Mouse (Mus musculus) heart, postnatal 0 days (tissue): ENCODE measurements around the gene Nanog. TPM values are rescaled to one million over a fixed set of nuclear protein-coding genes. Genes with fewer than 3 reads are reported as not detected.
A peak's percentile ranks its signal among the peaks of the same experiment; 100 is the strongest.

Experiments used
- ATAC-seq: fragments of 200-750 bp; cut with Nextera tagmentation; 2 replicates; pipeline ENCODE4 v1.8.0; 2017; ENCODE audit warnings: low read depth, moderate number of reproducible peaks, moderate library complexity; ENCODE audit not compliant: insufficient read depth
- DNase-seq: peaks from one replicate; pipeline ENCODE4 v3.0.0-alpha.2; 2016; ENCODE audit warnings: low spot score
- H3K27ac ChIP-seq: fragments of 300-500 bp; sonication (generic); 2 replicates; pipeline ENCODE4 v1.5.1; 2014; ENCODE audit warnings: low read depth, mild to moderate bottlenecking
- H3K27me3 ChIP-seq: fragments of 300-500 bp; sonication (generic); 2 replicates; pipeline ENCODE4 v1.6.1; 2014; ENCODE audit warnings: low read length, mixed read lengths; ENCODE audit not compliant: control insufficient read depth, insufficient read depth
- H3K36me3 ChIP-seq: fragments of 300-500 bp; sonication (generic); replicated peaks from 2 replicates; pipeline ENCODE4 v1.6.1; 2014; ENCODE audit warnings: low read length, mixed read lengths; ENCODE audit not compliant: control insufficient read depth, insufficient read depth
- H3K4me1 ChIP-seq: fragments of 300-500 bp; sonication (generic); 2 replicates; pipeline ENCODE4 v1.6.1; 2014; ENCODE audit warnings: antibody characterized with exemption; ENCODE audit not compliant: control insufficient read depth, insufficient read depth
- H3K4me2 ChIP-seq: fragments of 300-500 bp; sonication (generic); 2 replicates; pipeline ENCODE4 v1.6.1; 2014; ENCODE audit warnings: low read depth, mild to moderate bottlenecking, low read length, moderate library complexity
- H3K4me3 ChIP-seq: fragments of 300-500 bp; sonication (generic); 2 replicates; pipeline ENCODE4 v1.5.1; 2014; ENCODE audit warnings: low read depth, low read length
- H3K9ac ChIP-seq: fragments of 300-500 bp; sonication (generic); replicated peaks from 2 replicates; pipeline ENCODE4 v1.6.1; 2014; ENCODE audit warnings: low read depth, low read length, mixed read lengths
- H3K9me3 ChIP-seq: fragments of 300-500 bp; sonication (generic); replicated peaks from 2 replicates; pipeline ENCODE4 v1.6.1; 2016; ENCODE audit warnings: low read length; ENCODE audit not compliant: control insufficient read depth
- CTCF ChIP-seq: IDR thresholded peaks from 2 replicates; pipeline ENCODE4 v1.5.1; 2016; ENCODE audit warnings: antibody characterized with exemption, control low read depth, low read depth
- EP300 ChIP-seq: IDR thresholded peaks from 2 replicates; pipeline ENCODE4 v1.6.1; 2016; ENCODE audit warnings: antibody characterized with exemption, low read depth
- WGBS: fragments of 180-500 bp; shearing (Covaris S2); extraction: QIAGEN DNeasy Blood & Tissue Kit; methylation state at CpG from one replicate; pipeline ENCODE4 v1.1.7; 2014; 5-methylcytosine and 5-hydroxymethylcytosine counted together
- polyA plus RNA-seq: library from polyadenylated mRNA; unstranded; fragments of >200 nt; fragmentation: Nextera tagmentation; extraction: Ambion mirVana; gene quantifications from 2 replicates; pipeline ENCODE4 v1.2.1, GENCODE M21; 2015
- total RNA-seq: library from RNA; depleted of rRNA; stranded (reverse); fragments of >200 nt; gene quantifications from 2 replicates; pipeline ENCODE4 v1.2.3, GENCODE M21; 2014; ENCODE audit warnings: low replicate concordance

Gene Nanog
- total and polyA plus RNA-seq, 2 experiments from 2014 or later, result 0.61 to 0.73 TPM

GRCm38 (mm10) chr6:122758732-122759131, 51.4 kb downstream of the Nanog start:
- H3K27ac ChIP-seq, result no peak overlapping the region
- TF ChIP-seq CTCF, result no peak
- TF ChIP-seq EP300, result no peak
- H3K36me3 ChIP-seq, result no peaks in the 10 kb centered on the region
- H3K9ac ChIP-seq, result no peak overlapping the region
- H3K4me2 ChIP-seq, result no peak overlapping the region
- 55% methylated on average over 5 of the region's 5 CpGs for WGBS
- no peak overlapping the region for H3K4me3 ChIP-seq
- no peak for DNase-seq
- no peaks in the 10 kb centered on the region for H3K9me3 ChIP-seq
- peaks cover 7% of the 10 kb centered on the region; the same call in 1 of the 2 replicates for H3K4me1 ChIP-seq
- 0 out of 2 replicates have a peak, but pooled peaks cover 3% of the 10 kb centered on the region for H3K27me3 ChIP-seq
- no peak for ATAC-seq

- DNase-seq (peak; percentile 36), ATAC-seq (no peak)
- Histone ChIP-seq H3K4me2 (peak overlapping the region; percentile 56), H3K4me1 (peaks cover 11% of the 10 kb centered on the region), H3K27me3 (peaks cover 16% of the 10 kb centered on the region; the same call in 1 of the 2 replicates), H3K9ac (no peak overlapping the region), H3K36me3 (no peaks in the 10 kb centered on the region), H3K27ac (no peak overlapping the region), H3K9me3 (no peaks in the 10 kb centered on the region), H3K4me3 (peak overlapping the region; percentile 49)
- TF ChIP-seq EP300 (no peak), CTCF (no peak)
- 2% methylated on average over 11 of the region's 11 CpGs for WGBS
Measured at GRCm38 (mm10) chr6:122761011-122761599, 53.8 kb downstream of the Nanog start.

DNA sequence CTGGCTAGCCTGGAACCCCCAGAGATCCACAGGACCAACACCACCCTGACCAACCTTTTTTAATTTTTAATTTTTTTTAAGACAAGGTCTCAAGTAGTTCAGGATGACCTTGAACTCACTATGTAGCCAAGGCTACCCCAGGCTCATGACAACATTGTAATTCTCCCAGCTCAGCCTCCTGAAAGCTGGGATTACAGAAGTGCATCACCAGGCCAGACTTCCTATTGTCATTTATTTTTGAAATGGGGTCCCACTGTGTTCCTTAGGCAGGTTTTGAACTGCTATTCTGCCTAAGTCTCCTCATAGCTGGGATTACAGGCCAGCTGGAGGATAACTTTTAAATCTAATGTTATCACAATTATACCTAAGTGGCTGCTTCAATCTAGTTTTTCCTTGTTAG, 54.6 kb downstream of the Nanog start:
- Histone ChIP-seq H3K4me2 (no peak overlapping the region), H3K4me1 (peaks cover 11% of the 10 kb centered on the region), H3K9ac (no peak overlapping the region), H3K4me3 (no peak overlapping the region), H3K36me3 (no peaks in the 10 kb centered on the region), H3K9me3 (no peaks in the 10 kb centered on the region), H3K27ac (no peak overlapping the region), H3K27me3 (peaks cover 16% of the 10 kb centered on the region; the same call in 1 of the 2 replicates)
- no peak for ATAC-seq
- no peak for TF ChIP-seq CTCF
- TF ChIP-seq EP300, result no peak
- DNase-seq, result no peak

GRCm38 (mm10) chr6:122762480-122762879, 55.2 kb downstream of the Nanog start:
- Histone ChIP-seq H3K9ac (no peak overlapping the region), H3K4me1 (peaks cover 11% of the 10 kb centered on the region), H3K4me2 (no peak overlapping the region), H3K27me3 (peaks cover 16% of the 10 kb centered on the region; the same call in 1 of the 2 replicates), H3K9me3 (no peaks in the 10 kb centered on the region), H3K4me3 (no peak overlapping the region), H3K36me3 (no peaks in the 10 kb centered on the region), H3K27ac (no peak overlapping the region)
- TF ChIP-seq CTCF (no peak), EP300 (no peak)
- ATAC-seq, result no peak
- 90% methylated on average over 3 of the region's 3 CpGs for WGBS
- DNase-seq, result no peak

DNA sequence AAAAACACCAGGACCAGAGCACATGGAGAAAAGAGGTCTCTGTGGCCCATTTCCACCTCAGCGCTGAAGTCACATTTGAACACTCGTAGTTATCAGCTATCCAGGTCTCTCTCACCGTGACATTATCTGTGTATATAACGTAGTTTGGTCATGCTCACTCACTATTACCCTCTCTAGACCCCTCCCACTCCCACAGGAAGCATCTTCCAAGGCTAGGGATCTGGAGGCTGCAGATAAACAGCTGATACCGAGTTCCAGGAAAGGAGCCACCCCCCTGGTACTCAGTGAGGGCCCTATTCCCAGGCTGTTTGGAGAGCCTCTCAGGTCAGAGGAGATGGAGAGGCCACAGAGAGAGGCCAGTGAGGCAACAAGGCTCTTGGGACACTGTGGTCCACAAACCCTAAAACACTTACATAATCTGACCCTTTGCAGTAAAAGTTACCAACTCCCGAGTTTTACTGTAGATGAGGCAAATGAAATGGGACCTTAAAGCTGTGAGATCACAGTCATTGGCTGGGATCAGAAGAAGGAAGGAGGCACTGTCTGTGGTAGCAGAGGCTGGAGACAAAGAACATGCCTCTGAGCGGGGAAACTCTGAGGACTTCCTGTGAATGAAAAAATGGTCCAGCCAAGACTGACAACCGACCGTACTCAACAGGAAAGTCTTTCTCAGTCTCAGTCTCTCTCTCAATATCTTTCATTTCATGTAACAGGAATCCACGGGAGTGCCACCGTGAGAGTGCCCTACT, 55.8 kb downstream of the Nanog start:
- WGBS, result 61% methylated on average over 11 of the region's 11 CpGs
- no peak for TF ChIP-seq EP300
- no peak for TF ChIP-seq CTCF
- ATAC-seq, result no peak

More for the DNA sequence above, 55.8 kb downstream of the Nanog start:
- peaks cover 16% of the 10 kb centered on the region; the same call in 1 of the 2 replicates for H3K27me3 ChIP-seq
- no peak overlapping the region for H3K4me2 ChIP-seq
- H3K27ac ChIP-seq, result no peak overlapping the region
- no peaks in the 10 kb centered on the region for H3K36me3 ChIP-seq
- no peak overlapping the region for H3K4me3 ChIP-seq
- peaks cover 11% of the 10 kb centered on the region for H3K4me1 ChIP-seq
- no peaks in the 10 kb centered on the region for H3K9me3 ChIP-seq
- DNase-seq, result no peak
- no peak overlapping the region for H3K9ac ChIP-seq
